Mouse (Mus musculus): ENCODE results near the gene Pebp1.

Gene Pebp1

GRCm38 (mm10) chr5:117285266-117285665 lies 2.2 kb downstream of the Pebp1 start:
- no peak for DNase-seq (ENCODE audit: low spot score in 2 of 2)

GRCm38 (mm10) chr5:117284682-117285081 lies 2.7 kb downstream of the Pebp1 start:
- DNase-seq (ENCODE audit: low spot score in 2 of 2) = no peak

GRCm38 (mm10) chr5:117284029-117284428 lies 3.4 kb downstream of the Pebp1 start:
- peak; percentile 79 for DNase-seq (ENCODE audit: low spot score in 2 of 2)

GRCm38 (mm10) chr5:117282360-117282759 lies 5.1 kb downstream of the Pebp1 start:
- DNase-seq (ENCODE audit: low spot score in 2 of 2) = no peak

GRCm38 (mm10) chr5:117281536-117281935 lies 5.9 kb downstream of the Pebp1 start:
- DNase-seq (ENCODE audit: low spot score in 2 of 2) = no peak

- no peak for DNase-seq (ENCODE audit: low spot score in 2 of 2)
These were observed 7.8 kb downstream of the Pebp1 start for GRCm38 (mm10) chr5:117279669-117280050.

- no peak for DNase-seq (ENCODE audit: low spot score in 2 of 2)
These were observed 8.4 kb downstream of the Pebp1 start for GRCm38 (mm10) chr5:117278809-117279668.

GRCm38 (mm10) chr5:117277784-117278183 lies 9.6 kb downstream of the Pebp1 start:
- DNase-seq (ENCODE audit: low spot score in 2 of 2) = no peak

- DNase-seq (ENCODE audit: low spot score in 2 of 2) = no peak
These were observed 12.6 kb downstream of the Pebp1 start for GRCm38 (mm10) chr5:117274817-117275216.

GRCm38 (mm10) chr5:117271945-117272344 lies 15.5 kb downstream of the Pebp1 start:
- DNase-seq (ENCODE audit: low spot score in 2 of 2) = peak; percentile 76 to 80

- no peak for DNase-seq (ENCODE audit: low spot score in 2 of 2)
These were observed 18.0 kb downstream of the Pebp1 start for GRCm38 (mm10) chr5:117269395-117269794.

- no peak for DNase-seq (ENCODE audit: low spot score in 2 of 2)
These were observed 18.7 kb downstream of the Pebp1 start for GRCm38 (mm10) chr5:117268749-117269148.

- DNase-seq (ENCODE audit: low spot score in 2 of 2) = no peak
These were observed 19.5 kb downstream of the Pebp1 start for GRCm38 (mm10) chr5:117267913-117268312.

- DNase-seq (ENCODE audit: low spot score in 2 of 2) = no peak
These were observed 22.7 kb downstream of the Pebp1 start for GRCm38 (mm10) chr5:117264701-117265100.

- no peak for DNase-seq (ENCODE audit: low spot score in 2 of 2)
These were observed 23.9 kb downstream of the Pebp1 start for GRCm38 (mm10) chr5:117263566-117263965.

- DNase-seq (ENCODE audit: low spot score in 2 of 2) = no peak
These were observed 29.1 kb downstream of the Pebp1 start for GRCm38 (mm10) chr5:117258276-117258675.

GRCm38 (mm10) chr5:117251763-117252162 lies 35.7 kb downstream of the Pebp1 start:
- no peak for DNase-seq (ENCODE audit: low spot score in 2 of 2)

- peak; percentile 60 to 71 for DNase-seq (ENCODE audit: low spot score in 2 of 2)
These were observed 36.6 kb downstream of the Pebp1 start for GRCm38 (mm10) chr5:117250796-117251195.

- no peak for DNase-seq (ENCODE audit: low spot score in 2 of 2)
These were observed 39.1 kb downstream of the Pebp1 start for GRCm38 (mm10) chr5:117248351-117248750.

- DNase-seq (ENCODE audit: low spot score in 2 of 2) = no peak
These were observed 42.3 kb downstream of the Pebp1 start for GRCm38 (mm10) chr5:117245170-117245569.

- peak; percentile 56 to 62 for DNase-seq (ENCODE audit: low spot score in 2 of 2)
These were observed 44.5 kb downstream of the Pebp1 start for GRCm38 (mm10) chr5:117242671-117243478.

- DNase-seq (ENCODE audit: low spot score in 2 of 2) = peak; percentile 85 to 88
These were observed 45.4 kb downstream of the Pebp1 start for GRCm38 (mm10) chr5:117241935-117242531.

All from right cerebral cortex, postnatal 10 days (tissue).